Mouse (Mus musculus) kidney, embryonic 16.5 days (tissue): ENCODE measurements around the gene Fam3b. TPM values are rescaled to one million over a fixed set of nuclear protein-coding genes. Genes with fewer than 3 reads are reported as not detected.
A peak's percentile ranks its signal among the peaks of the same experiment; 100 is the strongest.

ENCODE experiments used
- ATAC-seq: fragments of 200-750 bp; cut with Nextera tagmentation; 2 replicates; pipeline ENCODE4 v1.8.0; 2017; ENCODE audit warnings: moderate TSS enrichment; ENCODE audit not compliant: low FRiP score, low TSS enrichment
- H3K27ac ChIP-seq: fragments of 300-500 bp; sonication (generic); 2 replicates; pipeline ENCODE4 v1.5.1; 2014; ENCODE audit warnings: low read length
- H3K27me3 ChIP-seq: fragments of 300-500 bp; sonication (generic); 2 replicates; pipeline ENCODE4 v1.6.1; 2014; ENCODE audit warnings: low read length, control low read depth, mixed read lengths; ENCODE audit not compliant: insufficient read depth
- H3K36me3 ChIP-seq: fragments of 300-500 bp; sonication (generic); 2 replicates; pipeline ENCODE4 v1.6.1; 2014; ENCODE audit warnings: low read length, control low read depth, mixed read lengths; ENCODE audit not compliant: insufficient read depth
- H3K4me1 ChIP-seq: fragments of 300-500 bp; sonication (generic); 2 replicates; pipeline ENCODE4 v1.6.1; 2014; ENCODE audit warnings: low read length, control low read depth, mixed read lengths; ENCODE audit not compliant: insufficient read depth
- H3K4me2 ChIP-seq: fragments of 300-500 bp; sonication (generic); replicated peaks from 2 replicates; pipeline ENCODE4 v1.6.1; 2014; ENCODE audit warnings: low read depth, low read length
- H3K4me3 ChIP-seq: fragments of 300-500 bp; sonication (generic); 2 replicates; pipeline ENCODE4 v1.5.1; 2014; ENCODE audit warnings: mild to moderate bottlenecking, low read length
- H3K9ac ChIP-seq: fragments of 300-500 bp; sonication (generic); replicated peaks from 2 replicates; pipeline ENCODE4 v1.6.1; 2014; ENCODE audit warnings: low read length
- H3K9me3 ChIP-seq: fragments of 300-500 bp; sonication (generic); 2 replicates; pipeline ENCODE4 v1.6.1; 2016; ENCODE audit warnings: low read length, control low read depth
- WGBS: fragments of 180-500 bp; shearing (Covaris S2); extraction: QIAGEN DNeasy Blood & Tissue Kit; methylation state at CpG from one replicate; pipeline ENCODE4 v1.1.7; 2014; 5-methylcytosine and 5-hydroxymethylcytosine counted together
- polyA plus RNA-seq: library from polyadenylated mRNA; unstranded; fragments of >200 nt; fragmentation: Nextera tagmentation; extraction: Ambion mirVana; gene quantifications from 2 replicates; pipeline ENCODE4 v1.2.1, GENCODE M21; 2015

Fam3b gene
- polyA plus RNA-seq, 1 experiment from 2014 or later, result not detected

DNA sequence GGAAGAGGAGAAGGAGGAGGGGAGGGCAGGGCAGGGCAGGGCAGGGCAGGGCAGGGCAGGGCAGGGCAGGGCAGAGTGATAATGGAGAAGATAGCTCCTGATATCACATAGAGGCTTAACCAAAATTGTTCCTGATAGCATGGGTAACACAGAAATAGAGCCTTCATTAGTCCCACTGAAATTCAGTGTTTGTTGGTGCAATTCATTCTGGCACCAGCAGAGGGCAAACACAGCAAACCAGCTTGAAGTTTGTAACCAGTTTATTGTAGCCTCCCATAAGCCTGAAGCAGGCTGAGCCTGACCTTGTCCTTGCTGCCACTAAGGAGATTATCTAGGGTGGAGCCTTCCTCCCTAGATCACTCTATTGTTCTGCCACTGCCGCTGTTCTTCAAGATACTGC, 8.4 kb upstream of the Fam3b start:
- WGBS, result 8% methylated on average over 1 of the region's 1 CpGs
- H3K9me3 ChIP-seq, result no peaks in the 10 kb centered on the region
- no peaks in the 10 kb centered on the region for H3K4me1 ChIP-seq
- no peak overlapping the region for H3K27ac ChIP-seq
- ATAC-seq, result peak; percentile 51; the same call in 1 of the 2 replicates
- H3K4me3 ChIP-seq, result no peak overlapping the region
- H3K9ac ChIP-seq, result no peak overlapping the region
- no peaks in the 10 kb centered on the region for H3K27me3 ChIP-seq
- no peaks in the 10 kb centered on the region for H3K36me3 ChIP-seq
- H3K4me2 ChIP-seq, result no peak overlapping the region

DNA sequence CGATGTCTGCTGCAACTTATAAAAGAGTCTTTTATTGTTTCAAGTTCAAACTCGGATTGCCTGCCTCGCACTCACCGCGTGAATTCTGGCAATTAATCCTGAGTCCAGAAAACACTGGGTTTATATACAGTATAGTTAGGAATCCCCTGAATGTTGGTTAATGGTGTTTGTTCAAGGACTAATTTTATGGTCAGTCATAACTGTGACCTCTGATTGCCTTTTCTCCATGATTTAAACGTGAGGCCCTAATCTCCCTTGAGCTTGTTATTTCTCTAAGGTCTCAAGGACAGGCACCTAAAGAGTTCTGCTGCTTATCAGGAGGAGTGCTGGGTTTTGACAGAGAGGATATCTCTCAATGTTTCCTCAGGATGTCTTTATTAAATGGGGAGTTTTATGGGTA, 7.4 kb upstream of the Fam3b start:
- no peaks in the 10 kb centered on the region for H3K4me1 ChIP-seq
- H3K4me3 ChIP-seq, result no peak overlapping the region
- H3K27ac ChIP-seq, result no peak overlapping the region
- ATAC-seq, result no peak
- 60% methylated on average over 6 of the region's 6 CpGs for WGBS
- no peak overlapping the region for H3K9ac ChIP-seq
- no peak overlapping the region for H3K4me2 ChIP-seq
- no peaks in the 10 kb centered on the region for H3K9me3 ChIP-seq
- H3K27me3 ChIP-seq, result no peaks in the 10 kb centered on the region
- no peaks in the 10 kb centered on the region for H3K36me3 ChIP-seq

DNA sequence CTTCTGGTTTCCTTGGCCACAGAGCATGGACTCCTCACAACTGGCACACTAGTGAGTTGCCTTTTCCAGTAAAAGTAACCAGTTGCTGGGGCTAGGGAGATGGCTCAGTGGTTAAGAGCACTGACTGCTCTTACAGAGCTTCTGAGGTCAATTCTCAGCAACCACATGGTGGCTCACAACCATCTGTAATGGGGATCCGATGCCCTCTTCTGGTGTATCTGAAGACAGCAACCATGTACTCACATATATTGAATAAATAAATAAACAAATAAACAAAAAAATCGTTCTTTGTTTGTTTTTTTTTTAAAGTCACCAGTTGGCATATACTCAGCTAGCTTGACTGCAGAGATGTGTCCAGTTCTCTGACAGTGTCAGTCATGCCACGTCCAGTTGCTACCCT, 1.7 kb upstream of the Fam3b start:
- H3K27me3 ChIP-seq, result no peaks in the 10 kb centered on the region
- no peaks in the 10 kb centered on the region for H3K36me3 ChIP-seq
- no peak overlapping the region for H3K27ac ChIP-seq
- H3K4me3 ChIP-seq, result no peak overlapping the region
- no peaks in the 10 kb centered on the region for H3K4me1 ChIP-seq
- no peak overlapping the region for H3K9ac ChIP-seq
- 77% methylated on average over 3 of the region's 3 CpGs for WGBS
- H3K4me2 ChIP-seq, result no peak overlapping the region
- H3K9me3 ChIP-seq, result no peaks in the 10 kb centered on the region
- no peak for ATAC-seq

DNA sequence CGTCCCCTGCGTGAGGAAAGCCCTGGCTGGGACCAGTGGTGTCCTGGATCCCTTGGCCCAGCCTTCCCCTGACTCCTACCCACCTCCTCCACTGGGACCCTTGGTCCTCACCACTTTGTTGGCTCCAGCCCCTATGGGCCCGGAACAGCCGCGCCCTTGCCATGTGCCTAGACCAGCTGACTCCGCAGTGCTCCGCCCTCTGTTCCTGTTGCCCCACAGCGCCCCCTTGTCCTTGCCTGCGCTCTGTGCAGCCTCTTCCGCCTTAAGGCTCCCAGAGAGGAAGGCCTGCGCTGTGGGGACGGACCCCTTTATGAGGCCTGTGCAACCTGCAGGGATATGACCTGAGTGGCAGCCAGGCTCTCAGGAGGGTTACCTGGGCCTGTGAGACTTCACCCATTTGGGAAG, 2.3 kb downstream of the Fam3b start:
- H3K4me3 ChIP-seq, result no peak overlapping the region
- no peak for ATAC-seq
- H3K4me1 ChIP-seq, result peaks cover 4% of the 10 kb centered on the region; the same call in 1 of the 2 replicates
- no peaks in the 10 kb centered on the region for H3K36me3 ChIP-seq
- no peaks in the 10 kb centered on the region for H3K27me3 ChIP-seq
- no peaks in the 10 kb centered on the region for H3K9me3 ChIP-seq
- WGBS, result 91% methylated on average over 12 of the region's 12 CpGs
- H3K27ac ChIP-seq, result no peak overlapping the region
- no peak overlapping the region for H3K4me2 ChIP-seq
- no peak overlapping the region for H3K9ac ChIP-seq

DNA sequence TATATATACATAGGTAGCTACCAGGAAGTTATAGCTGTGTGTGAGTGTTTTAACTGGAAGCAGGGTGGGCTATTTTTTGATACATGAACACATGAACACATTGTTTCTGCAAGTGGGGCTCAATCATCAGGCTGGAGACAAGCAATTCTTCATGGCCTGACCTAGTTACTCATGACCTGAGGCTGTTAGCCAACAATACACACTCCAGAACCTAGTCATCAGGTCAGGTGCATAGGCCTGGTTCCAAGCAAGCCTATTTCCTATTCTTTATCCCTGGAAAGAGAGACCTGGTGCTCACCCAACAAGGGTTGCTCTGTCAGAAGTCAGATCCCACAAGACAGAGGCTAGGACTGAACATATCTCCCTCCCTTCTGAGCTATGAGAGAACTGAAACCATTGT, 3.1 kb downstream of the Fam3b start:
- Histone ChIP-seq H3K27me3 (no peaks in the 10 kb centered on the region), H3K4me3 (no peak overlapping the region), H3K36me3 (no peaks in the 10 kb centered on the region), H3K4me2 (no peak overlapping the region), H3K27ac (no peak overlapping the region), H3K4me1 (peaks cover 4% of the 10 kb centered on the region; the same call in 1 of the 2 replicates), H3K9ac (no peak overlapping the region), H3K9me3 (no peaks in the 10 kb centered on the region)
- ATAC-seq, result no peak

DNA sequence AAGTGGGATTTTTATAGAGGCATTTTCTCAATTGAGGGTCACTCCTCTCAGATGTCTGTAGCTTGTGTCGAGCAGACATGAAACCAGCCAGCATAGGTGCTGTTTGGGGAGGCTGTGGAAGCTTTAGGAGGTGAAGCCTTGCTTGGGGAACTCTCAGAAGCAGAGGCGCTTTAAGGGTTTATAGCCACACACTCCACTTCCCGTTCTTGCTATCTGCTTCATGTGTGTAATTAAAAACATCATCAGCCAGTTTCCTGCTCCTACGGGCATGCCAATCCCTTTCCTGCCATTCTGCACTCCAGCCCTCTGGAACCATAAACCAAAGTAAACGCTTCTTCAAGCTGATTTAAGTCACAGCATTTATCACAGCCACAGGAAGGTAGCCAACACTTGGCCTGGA, 3.8 kb downstream of the Fam3b start:
- H3K27me3 ChIP-seq, result no peaks in the 10 kb centered on the region
- H3K9ac ChIP-seq, result no peak overlapping the region
- 17% methylated on average over 5 of the region's 5 CpGs for WGBS
- H3K9me3 ChIP-seq, result no peaks in the 10 kb centered on the region
- peaks cover 4% of the 10 kb centered on the region; the same call in 1 of the 2 replicates for H3K4me1 ChIP-seq
- no peak overlapping the region for H3K4me3 ChIP-seq
- no peak overlapping the region for H3K27ac ChIP-seq
- no peak overlapping the region for H3K4me2 ChIP-seq
- no peaks in the 10 kb centered on the region for H3K36me3 ChIP-seq
- ATAC-seq, result no peak

DNA sequence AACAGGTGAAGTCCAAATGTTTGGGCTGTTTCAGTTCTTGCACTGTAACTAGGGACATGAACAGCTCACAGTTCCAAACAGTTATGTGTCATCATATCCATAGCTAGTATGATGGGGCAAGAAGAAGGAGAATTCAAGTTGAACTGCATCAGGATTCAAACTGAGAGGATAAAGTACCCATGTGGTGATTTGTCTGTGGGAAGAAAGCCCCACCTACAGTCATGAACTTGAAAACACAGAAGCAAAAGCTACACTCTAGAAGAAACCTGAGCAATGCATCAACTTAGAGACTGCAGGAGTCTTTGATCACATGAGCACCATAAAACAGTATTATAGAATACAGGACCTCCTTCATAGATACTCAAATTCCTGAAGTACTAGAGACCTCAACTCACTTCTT, 6.8 kb downstream of the Fam3b start:
- no peak overlapping the region for H3K4me2 ChIP-seq
- H3K9me3 ChIP-seq, result no peaks in the 10 kb centered on the region

DNA sequence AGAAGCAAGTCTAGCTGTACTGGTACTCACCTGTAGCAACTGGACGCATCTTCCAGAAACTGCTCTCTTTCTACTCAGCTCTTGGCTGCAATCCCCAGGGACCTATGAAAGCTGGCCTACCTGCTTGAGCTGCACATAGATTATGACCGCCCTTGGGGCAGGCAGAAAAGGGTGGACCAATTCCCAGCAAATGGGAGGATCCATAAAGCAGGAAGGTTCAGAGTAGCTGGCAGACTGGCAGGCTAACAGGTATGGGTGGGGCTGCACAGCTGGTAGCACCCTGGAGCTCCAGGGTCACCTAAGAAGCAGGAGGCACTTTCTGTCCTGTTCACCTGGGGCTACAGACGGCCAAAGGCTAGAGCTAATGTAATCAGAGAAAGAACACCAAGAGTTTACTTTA, 9.8 kb downstream of the Fam3b start:
- Histone ChIP-seq H3K36me3 (no peaks in the 10 kb centered on the region), H3K4me2 (no peak overlapping the region), H3K9me3 (no peaks in the 10 kb centered on the region), H3K27me3 (no peaks in the 10 kb centered on the region), H3K4me1 (no peaks in the 10 kb centered on the region), H3K9ac (no peak overlapping the region), H3K27ac (no peak overlapping the region), H3K4me3 (no peak overlapping the region)
- no peak for ATAC-seq
- WGBS, result 86% methylated on average over 3 of the region's 3 CpGs

More for the DNA sequence above, 6.8 kb downstream of the Fam3b start:
- H3K27me3 ChIP-seq, result no peaks in the 10 kb centered on the region
- H3K36me3 ChIP-seq, result no peaks in the 10 kb centered on the region
- no peak overlapping the region for H3K9ac ChIP-seq
- no peak overlapping the region for H3K4me3 ChIP-seq
- H3K4me1 ChIP-seq, result peaks cover 4% of the 10 kb centered on the region; the same call in 1 of the 2 replicates
- no peak overlapping the region for H3K27ac ChIP-seq
- no peak for ATAC-seq

DNA sequence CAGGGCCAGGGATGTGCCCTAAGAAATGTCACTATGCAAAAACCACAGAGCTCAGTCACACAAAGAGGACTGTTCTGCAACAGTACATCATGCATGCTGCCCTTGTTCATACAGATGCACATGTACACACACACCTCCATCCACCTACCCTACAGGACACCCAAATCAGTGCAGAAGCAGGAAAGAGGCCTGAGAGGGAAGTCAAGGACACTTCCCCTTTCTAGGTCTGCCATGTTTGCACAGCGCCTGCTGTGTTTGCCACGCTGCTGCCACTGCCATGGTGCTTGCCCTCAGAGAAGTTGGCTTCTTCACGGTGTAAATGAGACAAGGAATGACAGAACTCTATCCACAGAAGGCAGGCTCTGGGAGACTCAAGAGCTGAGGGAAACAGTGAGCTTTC, 10.8 kb downstream of the Fam3b start:
- H3K4me2 ChIP-seq, result no peak overlapping the region
- 78% methylated on average over 3 of the region's 3 CpGs for WGBS
- no peaks in the 10 kb centered on the region for H3K9me3 ChIP-seq
- no peak overlapping the region for H3K9ac ChIP-seq
- H3K27me3 ChIP-seq, result no peaks in the 10 kb centered on the region
- no peaks in the 10 kb centered on the region for H3K4me1 ChIP-seq
- H3K4me3 ChIP-seq, result no peak overlapping the region
- no peak for ATAC-seq
- no peaks in the 10 kb centered on the region for H3K36me3 ChIP-seq
- no peak overlapping the region for H3K27ac ChIP-seq

DNA sequence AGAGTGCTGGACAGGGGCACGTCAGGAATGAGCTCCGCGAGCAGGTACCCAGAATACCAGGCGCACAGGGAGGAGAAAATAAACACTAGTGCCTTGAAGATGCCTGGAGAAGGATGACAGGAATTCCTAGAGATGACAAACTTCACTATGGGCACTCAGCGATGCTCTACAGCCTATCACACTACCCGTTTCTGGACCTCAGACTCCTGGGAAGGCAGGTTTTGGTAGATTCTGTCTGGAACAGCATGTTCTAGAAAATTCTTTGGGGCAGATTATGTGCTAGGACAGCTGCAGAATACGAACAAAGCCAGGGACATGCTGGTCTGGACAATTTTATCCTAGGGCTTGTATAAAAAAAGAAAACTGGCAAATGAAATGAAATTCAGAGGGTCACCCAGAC, 13.7 kb downstream of the Fam3b start:
- WGBS, result 90% methylated on average over 7 of the region's 7 CpGs
- no peak overlapping the region for H3K4me2 ChIP-seq
- no peaks in the 10 kb centered on the region for H3K9me3 ChIP-seq
- no peaks in the 10 kb centered on the region for H3K4me1 ChIP-seq
- no peak overlapping the region for H3K27ac ChIP-seq
- no peak for ATAC-seq
- H3K9ac ChIP-seq, result no peak overlapping the region
- H3K4me3 ChIP-seq, result no peak overlapping the region
- no peaks in the 10 kb centered on the region for H3K36me3 ChIP-seq
- H3K27me3 ChIP-seq, result no peaks in the 10 kb centered on the region

DNA sequence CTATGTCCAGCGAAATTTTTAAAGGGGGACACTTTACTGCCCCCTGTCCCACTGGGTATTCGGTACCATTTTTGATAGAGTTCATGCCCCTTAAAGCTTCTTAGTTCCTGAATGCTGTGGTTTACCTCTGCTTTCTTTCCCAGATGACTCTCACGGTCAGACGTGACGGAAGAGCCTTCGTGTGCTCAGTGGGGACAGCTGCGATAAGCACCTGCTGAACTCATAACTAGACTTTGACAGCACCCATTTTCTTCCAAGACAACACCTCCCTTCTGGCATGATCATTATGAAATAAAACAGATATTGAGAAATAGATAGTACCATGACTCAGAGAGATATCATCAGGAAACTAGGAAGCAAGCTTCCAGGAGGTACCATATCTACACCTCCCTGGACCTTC, 15.2 kb downstream of the Fam3b start:
- Histone ChIP-seq H3K9ac (no peak overlapping the region), H3K9me3 (no peaks in the 10 kb centered on the region), H3K4me1 (no peaks in the 10 kb centered on the region), H3K4me3 (no peak overlapping the region), H3K27ac (no peak overlapping the region), H3K36me3 (no peaks in the 10 kb centered on the region), H3K27me3 (no peaks in the 10 kb centered on the region), H3K4me2 (no peak overlapping the region)
- WGBS, result 95% methylated on average over 7 of the region's 7 CpGs
- no peak for ATAC-seq
